Mouse (Mus musculus) Patski (cell line): ENCODE results near the gene Zfp664. TPM values are rescaled to one million over a fixed set of nuclear protein-coding genes. Genes with fewer than 3 reads are reported as not detected.
A peak's percentile ranks its signal among the peaks of the same experiment; 100 is the strongest.

ENCODE experiments used
- ATAC-seq: fragments of 100-300 bp; one replicate; pipeline ENCODE4 v1.8.0; 2021
- CTCF ChIA-PET: fragments of 350-600 bp; sonication (Branson Sonifier 250); formaldehyde crosslinking; loops from one replicate; lab custom pipeline; 2022; ENCODE audit warnings: inconsistent platforms; lab: Charles Lee
- POLR2A ChIA-PET: fragments of 350-600 bp; sonication (Branson Sonifier 250); formaldehyde crosslinking; loops from one replicate; lab custom pipeline; 2022; ENCODE audit warnings: antibody characterized with exemption, inconsistent platforms; lab: Charles Lee
- DNase-seq: peaks from one replicate; pipeline ENCODE4 v3.0.0-alpha.2; 2011; ENCODE audit warnings: low read depth, low spot score
- H3K27me3 ChIP-seq: fragments of 371-371 bp; one replicate; pipeline ENCODE4 v1.5.1; 2021
- CTCF ChIP-seq: fragments of 100-300 bp; IDR thresholded peaks from one replicate; pipeline ENCODE4 v1.5.1; 2021
- in situ Hi-C: fragments of 300-500 bp; cut with MboI; formaldehyde crosslinking; loops from 3 replicates; pipeline ENCODE4 v1.11.1; 2018; ENCODE audit warnings: low pct_unique_long_range_greater_than_20kb, mixed read lengths
- polyA plus RNA-seq: library from polyadenylated mRNA; unstranded; gene quantifications from one replicate; pipeline ENCODE4 v1.2.3, GENCODE M21; 2021

Zfp664 gene
- polyA plus RNA-seq, 1 experiment from 2014 or later = 121 TPM

DNA sequence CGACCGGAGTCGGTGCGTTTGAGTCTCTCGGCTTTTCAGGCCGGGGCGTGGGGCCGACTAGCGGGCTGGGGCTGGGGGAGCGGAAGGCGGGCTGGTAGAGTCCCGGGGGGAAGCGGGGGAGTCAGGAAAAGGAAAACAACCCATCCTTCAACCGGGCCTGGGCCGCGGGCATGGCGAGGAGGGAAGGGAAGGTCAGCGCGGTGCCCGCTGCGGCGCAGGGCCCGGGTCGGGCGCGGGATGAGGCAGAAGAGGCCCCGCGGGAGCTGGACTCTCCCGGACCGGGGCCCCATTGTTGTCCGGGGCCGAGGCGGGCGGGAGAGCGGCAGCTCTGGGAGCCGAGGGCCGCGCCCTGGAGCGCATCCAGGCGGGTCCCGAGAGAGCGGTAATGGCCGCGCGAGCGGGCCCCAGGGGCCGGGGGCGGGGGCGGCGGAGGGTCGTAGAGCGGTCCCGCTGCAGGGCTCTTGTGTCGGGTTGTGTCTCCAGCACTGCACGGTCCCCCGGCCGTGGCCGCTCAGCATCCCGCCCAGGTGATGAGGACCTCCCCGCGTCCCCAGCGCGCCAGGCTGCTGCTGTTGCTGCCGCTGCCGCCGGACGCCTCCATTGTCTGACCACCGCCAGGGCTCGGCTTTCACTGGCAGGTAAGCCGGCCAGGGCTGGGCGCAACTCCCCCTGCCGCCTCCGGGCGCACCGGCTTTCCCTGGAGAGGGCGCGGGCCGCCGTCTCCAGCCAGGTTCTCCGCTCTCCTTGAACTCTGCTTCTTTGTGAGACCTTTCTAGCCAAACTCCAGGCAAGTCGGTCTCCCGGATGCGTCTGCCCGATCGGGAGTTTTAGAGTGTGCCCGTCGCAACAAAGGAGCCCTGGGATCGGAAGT, 615 bp downstream of the Zfp664 start:
- H3K27me3 ChIP-seq = no peaks in the 10 kb centered on the region
- in situ Hi-C loops = loop anchor here (25.0 kb wide), 1 partner anchor 426 kb away; the partner anchor contains the start of genes Kmt5a and Sbno1
- POLR2A ChIA-PET = interaction anchor here (1.3 to 1.5 kb wide), 2 partner anchors 10 to 11 kb away, joined by 3 to 4 read pairs; no protein-coding TSS in a partner anchor
- TF ChIP-seq CTCF = no peak
- no peak for DNase-seq
- CTCF ChIA-PET = interaction anchor here (0.9 to 1.1 kb wide), 2 partner anchors 19 to 87 kb away, joined by 3 read pairs; no protein-coding TSS in a partner anchor
- peak; percentile 29 for ATAC-seq

DNA sequence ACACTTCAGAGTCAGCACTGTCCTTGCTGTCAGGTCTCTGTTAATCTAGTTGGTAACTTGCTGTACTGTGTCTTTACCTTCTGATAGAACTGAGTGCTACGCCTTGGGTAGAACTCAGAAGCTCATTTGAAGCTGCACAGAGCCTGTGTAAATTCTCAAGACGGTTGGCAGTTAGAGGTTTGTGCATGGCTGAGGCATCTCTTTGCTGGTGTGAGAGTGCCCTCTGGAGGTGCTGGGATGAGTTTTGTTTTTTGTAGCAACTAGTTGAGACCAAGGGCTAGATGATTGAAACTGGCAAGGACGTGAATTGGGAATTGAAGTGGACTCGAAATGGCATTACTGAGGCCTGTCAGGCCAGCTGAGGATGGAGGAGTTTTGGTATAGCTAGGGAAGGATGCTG, 6.5 kb downstream of the Zfp664 start:
- no peak for DNase-seq

DNA sequence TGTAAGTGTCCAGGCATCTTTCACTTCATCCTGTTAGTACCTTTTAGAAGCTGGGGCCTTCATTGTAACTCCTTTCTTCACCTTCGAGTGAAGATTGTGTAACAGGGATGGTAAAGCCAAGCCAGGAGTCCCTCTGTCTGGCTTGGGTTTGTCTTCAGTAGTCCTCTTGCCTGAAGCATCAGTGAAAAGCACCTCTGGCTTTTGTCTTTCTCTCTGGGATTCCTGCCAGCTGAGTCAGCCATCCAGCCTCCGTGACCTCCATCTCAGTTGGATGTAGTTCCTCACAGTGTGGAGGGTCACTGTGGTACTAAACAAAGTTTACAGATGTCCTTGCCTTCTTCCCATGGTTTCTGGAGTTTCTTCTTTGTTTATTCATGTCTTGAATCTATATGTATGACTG, 9.5 kb downstream of the Zfp664 start:
- peak; percentile 73 for DNase-seq
- ChIA-PET CTCF (interaction anchor here (1.7 kb wide), 1 partner anchor 27 kb away, joined by 4 read pairs; no protein-coding TSS in a partner anchor), POLR2A (interaction anchor here (1.2 kb wide), 1 partner anchor 11 kb away, joined by 4 read pairs; no protein-coding TSS in a partner anchor)
- ATAC-seq = peak; percentile 72
- TF ChIP-seq CTCF = no peak
- no peaks in the 10 kb centered on the region for H3K27me3 ChIP-seq
- in situ Hi-C loops = loop anchor here (5.0 to 25.0 kb wide), 2 partner anchors 95 to 435 kb away; partner anchors contain the start of genes Kmt5a and Sbno1

More for the DNA sequence above, 6.5 kb downstream of the Zfp664 start:
- in situ Hi-C loops = loop anchor here (25.0 kb wide), 1 partner anchor 432 kb away; the partner anchor contains the start of genes Kmt5a and Sbno1
- ChIA-PET CTCF (interaction anchor here (0.7 to 3.4 kb wide), 13 partner anchors 8 to 399 kb away, joined by 3 to 22 read pairs (median 4); no protein-coding TSS in a partner anchor), POLR2A (interaction anchor here (0.8 to 0.9 kb wide), 2 partner anchors 30 to 92 kb away, joined by 3 read pairs; no protein-coding TSS in a partner anchor)
- ATAC-seq = no peak
- TF ChIP-seq CTCF = peak; percentile 95
- no peaks in the 10 kb centered on the region for H3K27me3 ChIP-seq

DNA sequence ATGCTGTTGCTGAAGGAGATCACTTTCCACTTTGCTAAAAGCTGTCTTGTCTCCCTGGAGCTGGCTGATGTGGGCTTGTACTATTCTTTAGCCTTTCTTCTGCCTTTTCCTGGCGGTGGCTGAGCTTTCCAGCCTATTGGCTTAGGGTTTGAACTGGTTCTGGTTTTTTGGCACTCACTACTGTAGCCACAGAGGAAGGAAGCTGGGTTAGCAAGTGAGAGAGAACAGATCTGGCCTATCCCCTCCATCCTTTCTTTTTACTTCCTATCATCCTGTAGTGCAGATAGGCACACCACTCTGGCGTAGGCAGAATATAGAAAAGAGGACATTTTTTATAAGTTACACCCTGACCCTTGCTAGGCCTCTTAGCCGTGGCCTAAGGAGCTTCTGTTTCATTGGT, 10.6 kb downstream of the Zfp664 start:
- ChIA-PET CTCF (interaction anchor here (1.0 to 2.0 kb wide), 7 partner anchors 9 to 398 kb away, joined by 3 to 7 read pairs (median 3); no protein-coding TSS in a partner anchor), POLR2A (interaction anchor here (0.6 to 1.4 kb wide), 4 partner anchors 9 to 311 kb away, joined by 3 to 6 read pairs (median 4); no protein-coding TSS in a partner anchor)
- no peaks in the 10 kb centered on the region for H3K27me3 ChIP-seq
- no peak for ATAC-seq
- in situ Hi-C loops = loop anchor here (5.0 to 25.0 kb wide), 2 partner anchors 96 to 436 kb away; partner anchors contain the start of genes Kmt5a and Sbno1
- no peak for DNase-seq
- TF ChIP-seq CTCF = no peak

DNA sequence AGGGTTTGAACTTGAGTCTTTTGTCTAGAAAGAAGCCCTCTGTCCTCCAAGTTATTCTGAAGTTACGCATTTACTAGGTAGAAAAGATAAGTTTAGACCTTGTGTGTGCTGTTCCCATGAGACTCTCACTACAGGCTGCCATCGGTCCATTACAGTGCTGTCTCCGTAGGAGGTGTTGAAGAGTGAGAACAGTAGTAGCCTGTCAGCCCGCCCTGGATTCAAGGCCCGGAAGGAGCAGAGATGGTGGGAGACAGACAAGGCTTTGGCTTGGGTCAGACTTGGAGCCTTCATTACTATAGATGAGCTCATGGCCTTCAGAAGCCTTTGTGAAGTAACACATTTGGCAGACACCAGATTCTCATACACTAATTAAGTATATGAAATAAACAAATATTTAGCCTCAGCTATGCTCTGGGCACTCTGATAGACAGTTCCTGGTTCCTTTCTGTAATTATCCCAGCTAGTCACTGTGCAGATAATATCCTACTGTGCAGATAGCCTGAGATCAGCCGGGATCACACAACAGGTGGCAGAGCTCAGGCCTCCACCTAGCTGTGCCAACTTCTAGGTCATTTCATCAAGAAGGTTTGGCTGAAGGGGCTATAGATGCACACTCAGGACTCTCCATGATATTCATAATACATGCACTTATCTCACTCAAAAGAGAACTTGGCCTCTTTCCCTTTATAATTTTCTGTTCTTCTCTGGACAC, 11.6 kb downstream of the Zfp664 start:
- ATAC-seq = no peak
- ChIA-PET POLR2A (interaction anchor here (0.5 to 1.4 kb wide), 3 partner anchors 8 to 371 kb away, joined by 3 to 6 read pairs (median 3); no protein-coding TSS in a partner anchor), CTCF (interaction anchor here (1.1 to 2.0 kb wide), 5 partner anchors 10 to 25 kb away, joined by 3 to 7 read pairs (median 3); no protein-coding TSS in a partner anchor)
- no peaks in the 10 kb centered on the region for H3K27me3 ChIP-seq
- in situ Hi-C loops = loop anchor here (5.0 to 25.0 kb wide), 2 partner anchors 97 to 437 kb away; partner anchors contain the start of genes Kmt5a and Sbno1
- no peak for DNase-seq
- no peak for TF ChIP-seq CTCF

DNA sequence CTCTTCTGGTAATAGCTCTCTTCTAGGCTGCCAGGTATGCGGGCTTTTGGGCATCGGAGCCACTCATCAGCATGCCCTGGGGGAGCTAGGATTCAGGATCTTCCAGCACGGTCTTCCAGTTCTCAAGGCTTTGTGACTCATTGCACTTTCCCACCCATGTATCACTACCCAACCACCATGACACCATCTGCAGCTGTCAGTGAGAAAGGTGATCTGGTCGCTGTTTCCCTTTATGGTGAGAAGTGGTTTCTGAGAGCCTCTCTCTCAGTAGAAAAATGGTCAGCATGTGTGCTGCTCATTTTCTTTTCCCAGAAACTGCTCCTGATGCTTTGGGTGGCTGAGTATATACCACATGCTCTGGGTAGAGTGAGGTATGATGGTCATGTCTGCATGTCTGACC, 16.8 kb downstream of the Zfp664 start:
- in situ Hi-C loops = no loop called here
- no peak for TF ChIP-seq CTCF
- ATAC-seq (peak; percentile 18), DNase-seq (no peak)
- ChIA-PET POLR2A (no interaction called here), CTCF (interaction anchor here (1.3 to 1.9 kb wide), 2 partner anchors 9 to 11 kb away, joined by 4 read pairs; no protein-coding TSS in a partner anchor)
- H3K27me3 ChIP-seq = no peaks in the 10 kb centered on the region

DNA sequence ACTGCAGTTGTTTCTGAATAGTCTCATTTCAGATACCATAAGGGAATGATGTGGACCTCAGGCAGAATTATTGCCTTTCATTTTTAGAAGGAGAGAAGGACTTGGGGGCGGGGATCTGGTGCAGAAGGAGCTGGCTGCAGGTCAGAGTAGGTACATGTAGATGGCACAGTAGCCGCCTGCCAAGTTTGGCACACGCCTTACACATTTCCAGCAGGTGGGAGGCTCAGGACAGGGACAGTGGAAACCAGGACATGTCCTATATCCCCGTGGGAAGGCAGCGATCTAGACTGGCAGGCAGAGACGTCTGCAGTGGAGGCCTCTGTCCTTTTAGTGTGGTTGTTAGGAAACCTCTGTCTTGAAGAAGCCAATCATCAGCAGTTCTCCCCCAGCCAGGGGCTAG, 17.3 kb downstream of the Zfp664 start:
- in situ Hi-C loops = no loop called here

DNA sequence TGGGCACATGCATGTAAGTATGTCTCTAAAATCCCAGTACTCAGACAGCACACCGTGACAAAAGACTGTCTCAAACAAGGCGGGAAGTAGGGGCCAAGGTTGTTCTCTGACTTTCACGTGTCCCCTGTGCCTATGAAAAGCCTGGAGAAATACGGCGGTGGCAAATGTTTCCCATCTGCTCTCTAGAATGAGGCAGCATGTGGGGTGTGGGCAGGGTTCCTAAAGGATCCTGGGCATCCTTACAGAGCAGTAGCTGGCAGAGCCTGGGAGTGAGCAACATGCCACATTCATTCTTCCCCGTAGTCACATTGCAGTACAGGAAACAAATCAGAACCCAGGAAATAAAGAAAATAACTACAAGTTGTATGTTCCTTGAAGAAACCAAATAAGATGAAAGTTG, 21.4 kb downstream of the Zfp664 start:
- no peak for ATAC-seq

More for the DNA sequence above, 17.3 kb downstream of the Zfp664 start:
- no peaks in the 10 kb centered on the region for H3K27me3 ChIP-seq
- ATAC-seq (peak; percentile 11), DNase-seq (no peak)
- ChIA-PET CTCF (interaction anchor here (0.9 kb wide), 1 partner anchor 20 kb away, joined by 3 read pairs; no protein-coding TSS in a partner anchor), POLR2A (no interaction called here)
- no peak for TF ChIP-seq CTCF

DNA sequence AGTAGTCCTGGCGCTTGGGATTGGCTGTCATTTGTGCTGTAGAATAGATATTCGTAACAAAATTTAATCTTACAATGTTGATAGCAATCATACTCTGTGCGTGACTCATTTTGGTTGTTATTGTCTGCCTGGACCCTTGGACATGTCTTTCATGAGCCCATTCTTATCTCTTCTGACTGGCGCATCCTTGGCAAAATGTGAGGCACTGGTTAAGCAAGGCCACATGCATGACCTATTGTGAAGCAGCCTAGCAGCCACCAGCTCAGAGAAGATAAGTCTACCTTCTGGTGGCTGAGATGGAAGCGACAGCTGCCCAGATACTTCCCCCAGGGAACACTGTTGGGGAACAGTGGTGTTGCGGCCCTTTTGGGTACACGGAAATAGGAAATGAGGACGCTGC, 26.2 kb downstream of the Zfp664 start:
- TF ChIP-seq CTCF = no peak
- DNase-seq = no peak
- no peak for ATAC-seq
- H3K27me3 ChIP-seq = no peaks in the 10 kb centered on the region
- POLR2A ChIA-PET = no interaction called here
- in situ Hi-C loops = no loop called here
- CTCF ChIA-PET = interaction anchor here (1.5 kb wide), 1 partner anchor 10 kb away, joined by 4 read pairs; no protein-coding TSS in a partner anchor

More for the DNA sequence above, 21.4 kb downstream of the Zfp664 start:
- no peak for DNase-seq
- in situ Hi-C loops = no loop called here
- no peak for TF ChIP-seq CTCF
- POLR2A ChIA-PET = no interaction called here
- CTCF ChIA-PET = interaction anchor here (1.6 kb wide), 1 partner anchor 10 kb away, joined by 3 read pairs; no protein-coding TSS in a partner anchor
- H3K27me3 ChIP-seq = no peaks in the 10 kb centered on the region
